Mouse (Mus musculus) ovary, postnatal 36 days (tissue): ENCODE measurements at regions not wholly inside any gene's neighbourhood (a gene's known extent, or its start where the extent isn't known, plus 50 kb on each side); places are given as distances from the start of the nearest gene placed in this dataset.

Experiments used
- DNase-seq: peaks from one replicate; pipeline ENCODE4 v3.0.0; 2022; ENCODE audit warnings: low spot score, mixed read lengths

DNA sequence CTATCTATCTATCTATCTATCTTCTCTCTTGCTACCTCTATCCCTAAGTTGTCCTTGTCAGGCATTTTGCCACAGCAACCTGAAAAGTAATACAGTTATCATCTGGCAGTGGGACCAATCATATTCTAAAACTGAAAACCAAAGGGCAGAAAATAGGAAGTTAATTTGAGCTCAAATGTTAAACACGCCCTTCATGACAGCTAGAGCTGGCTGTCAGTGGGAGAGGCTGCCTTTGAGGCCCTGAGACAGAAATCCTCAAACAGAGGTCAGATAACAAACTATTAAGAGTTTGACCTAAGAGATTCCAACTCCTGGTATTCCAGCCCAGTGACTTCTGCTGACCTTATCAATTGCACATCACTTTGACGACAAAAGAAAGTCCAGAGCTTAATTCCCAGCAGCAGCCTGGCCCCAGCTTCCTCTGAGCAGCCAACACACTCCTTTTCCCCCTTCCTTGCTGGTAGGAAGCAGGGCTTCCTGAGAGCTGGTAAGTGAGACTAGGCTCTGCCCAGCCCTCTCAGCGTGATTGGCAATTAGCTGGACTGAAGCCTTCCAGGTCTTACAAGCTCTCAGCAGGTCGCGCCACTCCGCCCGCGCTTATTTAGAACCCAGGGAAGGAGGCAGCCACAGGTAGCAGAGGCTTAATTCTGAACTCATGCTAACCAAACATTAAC is 250.0 kb downstream of the Sec61b start:
- no peak for DNase-seq

DNA sequence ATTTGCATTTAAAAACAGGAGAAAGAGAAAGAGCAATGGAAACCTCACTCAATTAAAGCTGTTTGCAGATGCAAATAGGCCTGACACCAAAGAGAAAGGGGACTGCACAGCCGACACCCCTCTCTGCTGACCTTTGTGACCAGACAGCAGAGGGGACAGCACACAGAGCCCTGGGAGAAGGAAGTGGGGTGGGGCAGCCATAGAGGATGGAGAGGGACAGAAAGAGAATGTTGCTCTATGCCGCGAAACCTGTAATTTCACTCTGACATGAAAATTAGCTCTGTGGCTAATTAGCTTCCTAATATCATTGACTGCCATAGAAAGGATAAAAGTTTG is 250.5 kb downstream of the Sec61b start:
- no peak for DNase-seq

DNA sequence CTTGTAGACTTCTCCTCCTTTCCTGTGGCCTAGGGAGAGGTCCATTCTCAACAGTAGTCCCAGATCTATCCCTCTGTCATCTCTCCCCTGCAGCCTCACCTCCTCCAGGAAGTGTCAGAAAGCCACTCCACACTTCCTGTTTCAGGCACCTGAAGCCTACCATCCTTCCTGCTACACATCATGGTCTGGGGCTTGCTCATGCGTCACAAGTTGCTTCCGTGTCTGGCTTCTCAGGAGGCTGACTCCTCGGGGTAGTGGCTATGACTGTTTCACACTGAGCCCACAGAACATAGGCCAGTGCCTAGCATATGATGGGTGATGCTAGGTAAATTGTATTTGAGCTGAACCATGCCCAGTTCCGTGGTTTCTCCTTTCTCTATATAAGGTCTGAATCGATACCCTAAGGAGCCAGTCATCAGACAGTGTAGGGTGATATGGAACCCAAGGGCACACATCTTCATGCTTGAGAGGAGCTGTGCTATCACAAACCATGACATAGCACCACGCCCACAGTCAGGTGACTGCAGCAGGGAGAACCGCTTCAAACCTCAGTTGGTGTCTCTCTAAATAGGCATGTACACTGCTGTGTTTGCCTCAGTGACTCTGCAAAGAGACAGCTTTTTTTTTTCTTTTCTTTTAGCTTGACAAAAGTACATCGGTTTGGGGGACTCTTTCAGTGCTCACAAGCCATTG is 272.2 kb downstream of the Sec61b start:
- no peak for DNase-seq

DNA sequence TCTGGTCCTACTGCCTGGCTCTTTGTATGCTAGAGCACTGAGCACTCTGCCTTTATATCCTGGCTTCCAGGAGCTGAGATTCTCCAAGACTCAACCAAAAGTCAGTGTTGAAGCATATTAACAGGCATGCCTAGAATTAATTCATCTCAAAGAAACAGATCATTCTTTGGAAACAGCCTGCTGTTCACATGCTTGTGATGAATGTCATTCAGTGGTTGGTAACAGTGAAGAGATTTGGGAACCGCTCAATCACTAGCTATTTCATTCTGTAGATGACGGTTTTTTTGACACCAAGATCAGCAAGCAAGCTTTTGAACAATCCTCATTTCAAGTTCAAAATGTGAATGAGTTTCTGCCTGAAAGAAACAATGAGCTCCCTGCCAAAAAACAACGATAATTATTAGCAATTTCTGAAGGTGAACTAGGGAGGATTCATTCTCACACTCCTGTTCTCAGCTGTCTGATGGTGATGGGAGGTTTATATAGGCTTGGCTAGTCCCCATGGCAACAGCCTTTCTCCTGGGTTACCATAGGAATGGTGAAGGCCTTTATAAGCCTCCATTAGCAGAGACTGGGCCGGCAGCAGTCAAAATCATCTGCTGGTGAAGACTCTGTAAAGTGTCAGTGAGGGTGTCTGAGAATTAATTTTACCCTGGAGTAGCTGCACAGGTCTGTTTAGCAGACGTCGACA is 272.6 kb upstream of the Nr4a3 start:
- DNase-seq, result no peak

DNA sequence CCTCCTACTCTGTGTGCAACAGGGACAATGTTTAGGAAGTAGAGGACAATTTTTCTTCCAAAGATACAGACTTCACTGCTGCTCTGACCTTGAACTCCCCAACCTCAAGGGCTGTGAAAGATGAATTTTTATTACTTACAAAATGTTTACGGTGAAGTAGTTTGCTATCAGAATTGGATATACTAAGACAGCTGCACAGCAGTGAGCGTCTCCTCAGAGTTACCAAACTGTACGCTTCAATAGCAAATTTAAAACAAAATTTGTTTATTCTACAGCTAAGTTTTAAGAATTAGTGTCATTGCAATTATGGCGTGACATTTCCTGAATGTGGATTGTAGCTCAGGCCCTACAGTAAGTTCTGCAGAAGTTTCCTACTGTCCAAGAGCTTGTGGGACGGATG is 270.3 kb upstream of the Nr4a3 start:
- no peak for DNase-seq

DNA sequence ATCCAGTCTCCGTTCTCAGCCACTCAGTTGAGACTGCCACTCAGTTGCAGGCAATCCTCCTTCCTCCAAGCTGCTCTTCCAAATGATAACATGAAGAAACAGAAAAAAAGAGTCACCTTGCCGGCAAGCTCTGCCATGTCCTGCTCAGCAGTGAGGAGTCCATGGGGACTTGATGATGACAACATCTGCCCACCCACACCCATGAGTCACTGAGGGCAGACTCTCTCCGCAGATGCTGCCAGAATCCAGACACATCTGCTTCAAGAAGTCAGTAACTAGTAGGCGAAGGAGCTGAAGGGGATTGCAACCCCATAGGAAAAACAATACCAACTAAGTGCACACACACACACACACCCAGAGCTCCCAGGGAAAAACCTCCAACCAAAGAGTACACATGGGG is 263.9 kb upstream of the Nr4a3 start:
- no peak for DNase-seq

DNA sequence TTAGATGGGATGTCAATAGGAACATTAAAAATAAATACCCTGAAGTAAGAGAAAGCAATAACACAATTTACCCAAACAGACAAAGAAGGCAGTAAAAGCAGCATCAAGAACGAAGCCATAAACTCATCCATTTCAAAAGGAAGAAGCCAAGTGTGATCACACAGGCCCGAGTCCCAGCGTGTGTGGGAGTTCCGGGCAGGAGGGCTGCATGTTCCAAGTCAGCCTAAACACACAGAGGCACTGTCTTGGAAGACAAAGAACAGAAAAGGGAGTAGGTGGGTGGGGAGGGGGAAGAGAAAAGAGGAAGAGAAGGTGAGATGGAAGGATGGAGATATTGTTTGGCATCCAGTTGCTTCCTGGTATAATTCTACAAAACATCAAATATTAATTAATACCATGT is 248.0 kb upstream of the Nr4a3 start:
- DNase-seq, result no peak

DNA sequence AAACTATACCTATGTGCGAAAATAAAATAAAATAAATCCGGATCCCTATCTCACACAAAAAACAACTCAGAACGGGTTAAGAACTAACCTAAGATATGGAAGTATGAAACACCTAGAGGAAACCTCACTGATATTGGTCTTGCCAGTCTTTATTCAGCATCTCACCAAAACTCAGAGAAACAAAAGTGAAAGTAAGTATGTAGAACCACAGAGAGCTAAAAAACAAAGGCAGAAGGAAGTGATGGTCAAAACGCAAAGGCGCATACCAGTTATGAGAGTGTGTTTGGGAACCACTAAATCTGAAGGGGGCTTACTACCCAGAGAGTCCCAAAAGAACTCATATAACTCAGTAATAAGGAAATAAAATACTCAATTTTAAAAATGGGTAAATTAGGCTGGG is 245.8 kb upstream of the Nr4a3 start:
- no peak for DNase-seq

DNA sequence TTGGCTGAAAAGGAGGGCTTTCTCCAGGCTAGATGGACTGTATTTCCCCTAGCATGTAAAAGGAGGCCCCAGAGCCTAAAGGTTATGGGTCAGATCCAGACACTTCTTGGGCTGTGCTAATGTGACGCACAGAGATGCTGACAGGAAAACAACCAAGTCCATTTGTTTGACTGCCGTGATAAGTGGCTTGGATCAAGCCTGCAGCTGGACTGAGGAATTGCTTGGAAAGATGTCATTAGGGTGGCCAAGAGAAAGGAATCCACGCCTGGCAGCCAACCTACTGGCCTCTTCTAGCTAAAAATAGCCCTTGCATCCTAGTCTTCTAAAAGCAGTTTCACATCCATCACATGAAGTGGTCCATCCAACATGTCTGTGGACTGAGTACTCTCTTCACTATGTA is 241.8 kb upstream of the Nr4a3 start:
- no peak for DNase-seq

DNA sequence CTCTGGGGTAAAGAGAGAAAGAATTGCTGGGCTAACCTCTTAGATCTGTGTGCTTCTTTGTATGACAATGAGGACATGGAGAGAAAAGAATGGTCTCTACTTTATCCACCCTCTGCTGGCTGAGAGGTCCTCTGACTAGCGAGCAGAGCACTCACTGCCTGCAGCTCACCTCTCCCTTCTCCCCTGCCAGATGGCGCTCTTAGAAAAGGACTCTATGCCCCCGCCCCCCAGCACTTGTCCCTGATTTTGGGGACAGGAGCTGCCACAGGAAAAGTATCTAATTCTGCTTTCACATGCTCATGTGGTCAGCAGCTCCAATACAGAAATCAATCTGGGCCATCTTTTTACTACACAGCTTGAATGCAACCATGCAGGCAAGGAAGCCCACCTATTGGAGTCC is 237.1 kb upstream of the Nr4a3 start:
- DNase-seq, result no peak

DNA sequence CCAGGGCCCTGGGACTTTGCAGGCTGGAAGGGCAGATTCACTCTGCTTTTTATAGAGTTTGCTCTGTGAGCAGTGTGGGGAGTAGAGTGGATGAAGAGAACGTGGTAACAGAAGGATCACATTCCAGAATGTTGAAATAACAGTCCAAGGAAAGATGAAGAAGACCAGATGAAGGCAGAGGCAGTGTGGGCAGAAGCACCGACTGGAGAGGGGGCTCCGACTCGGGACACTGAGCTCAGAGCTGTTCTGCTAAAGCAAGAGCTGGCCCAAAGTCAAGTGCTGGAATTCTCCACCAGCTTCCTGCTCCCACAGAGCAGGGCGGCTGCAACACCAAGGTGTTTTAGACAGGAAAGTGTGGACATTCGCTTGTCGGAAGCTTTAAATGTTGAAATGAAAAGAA is 230.9 kb upstream of the Nr4a3 start:
- DNase-seq, result no peak

DNA sequence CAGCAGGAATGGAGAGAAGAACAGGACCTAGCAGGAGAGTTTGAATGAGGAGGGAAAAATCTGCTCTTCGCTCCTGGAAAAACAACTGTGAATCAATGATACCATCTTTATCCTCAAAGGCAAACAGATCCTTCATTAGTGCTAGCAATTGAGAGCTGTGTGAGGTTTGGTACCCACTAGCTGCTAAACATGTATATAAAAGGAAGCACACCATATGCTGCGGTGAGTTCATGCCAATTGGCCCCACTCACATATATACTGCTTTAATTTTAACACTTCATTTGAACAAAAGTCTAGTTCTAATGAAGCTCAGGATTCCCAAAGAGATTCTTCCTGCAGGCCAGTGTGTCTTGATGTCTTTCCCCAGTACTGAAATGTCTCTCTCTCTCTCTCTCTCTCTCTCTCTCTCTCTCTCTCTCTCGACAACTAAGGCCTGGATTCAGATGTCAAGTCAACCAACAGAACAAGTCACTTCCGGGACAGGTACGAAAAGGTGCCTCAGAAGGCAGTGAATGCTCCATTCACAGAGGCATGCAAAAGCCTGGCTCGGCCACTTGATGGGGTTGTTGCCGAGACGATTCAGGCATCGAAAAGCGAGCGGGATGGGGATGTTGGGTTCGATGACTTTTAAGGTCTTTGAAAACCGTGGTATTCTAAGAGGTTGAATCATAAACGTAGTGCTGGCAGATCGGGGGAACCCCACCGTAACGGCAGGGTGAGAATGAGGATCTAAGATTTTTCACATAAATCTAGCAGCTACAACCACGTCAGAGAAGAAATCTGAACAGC is 226.4 kb upstream of the Nr4a3 start:
- no peak for DNase-seq

DNA sequence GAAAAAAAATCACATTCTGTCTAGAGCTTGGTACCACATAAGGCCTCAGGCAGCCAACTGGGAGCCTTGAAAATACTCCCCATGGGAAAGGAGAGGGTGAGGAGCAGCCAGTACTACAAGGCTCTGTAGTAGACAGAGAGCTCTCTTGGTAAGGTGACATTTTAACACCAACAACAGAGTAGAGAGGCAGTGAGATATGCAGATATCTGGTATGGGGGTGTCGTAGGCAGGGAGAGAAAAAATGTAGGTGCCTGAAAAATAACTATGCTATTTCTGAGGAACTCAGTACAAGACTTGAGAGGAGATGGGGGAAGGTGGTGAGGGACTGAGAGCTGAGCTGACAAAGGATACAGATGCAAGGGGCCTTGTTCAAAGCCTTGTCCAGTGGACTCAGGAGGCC is 224.4 kb upstream of the Nr4a3 start:
- DNase-seq, result no peak

DNA sequence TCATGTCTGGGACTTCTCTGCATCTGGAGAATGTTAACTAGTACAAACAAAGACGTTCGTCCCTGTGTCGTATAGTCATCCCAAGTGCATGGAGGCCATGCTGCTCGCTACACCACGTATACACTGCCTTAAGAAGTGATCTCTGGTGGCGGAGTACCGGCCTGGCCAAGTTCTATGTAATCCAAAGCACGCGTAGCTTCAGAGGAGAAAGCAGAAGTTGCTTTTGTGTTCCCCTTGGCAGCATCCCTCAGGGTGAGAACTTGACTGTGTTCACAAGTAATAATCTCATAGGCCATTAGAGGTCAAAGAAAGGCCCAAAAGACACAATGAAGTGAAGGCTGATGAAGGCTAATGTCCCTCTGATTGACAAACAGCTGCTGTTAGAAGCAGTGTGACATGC is 221.7 kb upstream of the Nr4a3 start:
- no peak for DNase-seq

DNA sequence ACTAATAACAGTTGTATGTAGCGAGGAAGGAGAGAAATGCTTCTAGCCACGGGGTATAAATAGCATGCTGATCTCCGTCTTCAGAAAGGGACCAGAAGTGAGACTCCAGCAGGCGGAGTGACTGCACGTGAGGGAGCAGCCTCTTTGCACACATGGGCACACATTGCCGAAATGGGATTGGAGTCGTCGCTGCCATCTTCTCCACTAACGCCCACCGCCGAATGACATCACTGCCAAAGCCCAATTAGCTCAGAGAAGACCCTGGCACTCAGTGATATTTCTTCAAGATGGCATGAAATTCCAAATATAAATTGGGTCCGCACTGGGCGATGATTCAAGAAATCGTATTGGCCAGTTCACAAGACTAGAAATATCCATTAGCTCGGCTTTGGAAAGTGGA is 220.9 kb upstream of the Nr4a3 start:
- no peak for DNase-seq

DNA sequence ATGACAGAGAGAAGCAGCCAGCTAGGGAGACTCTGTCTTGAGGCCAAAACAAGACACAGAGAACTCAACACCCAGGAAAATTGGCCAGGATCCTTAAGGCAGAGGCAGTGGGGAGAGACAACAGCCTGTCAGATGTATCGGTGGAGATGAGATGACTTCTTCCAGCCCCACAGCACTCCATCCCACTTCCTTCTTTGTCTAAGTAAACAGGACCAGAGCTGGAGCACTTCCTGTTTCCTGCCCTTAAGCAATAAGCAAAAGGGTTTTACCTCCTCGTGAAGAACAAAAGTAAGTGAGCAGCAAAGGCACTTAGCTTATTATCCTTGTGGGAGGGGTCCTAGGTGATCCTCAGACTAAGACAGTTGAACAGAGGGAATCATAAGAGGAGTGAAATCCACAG is 212.0 kb upstream of the Nr4a3 start:
- DNase-seq, result no peak

DNA sequence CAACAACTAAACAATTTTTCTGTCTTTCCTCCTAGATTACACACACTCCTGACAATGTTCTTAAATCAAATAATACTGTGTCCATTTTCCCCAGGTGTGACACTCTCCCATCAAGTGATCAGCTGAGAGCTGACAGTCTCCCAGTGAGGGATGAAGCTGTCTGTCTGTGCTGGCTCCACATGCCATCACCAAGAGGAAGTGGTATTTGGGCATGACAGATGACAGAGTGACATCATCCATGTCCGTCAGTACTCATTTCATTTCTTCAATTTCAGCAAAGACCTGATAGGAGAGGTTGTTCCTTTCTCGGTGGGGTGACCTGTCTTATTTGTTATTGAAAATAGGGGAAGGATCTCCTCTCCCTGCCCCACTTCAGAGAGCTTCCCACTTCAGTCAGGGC is 206.5 kb upstream of the Nr4a3 start:
- DNase-seq, result no peak

DNA sequence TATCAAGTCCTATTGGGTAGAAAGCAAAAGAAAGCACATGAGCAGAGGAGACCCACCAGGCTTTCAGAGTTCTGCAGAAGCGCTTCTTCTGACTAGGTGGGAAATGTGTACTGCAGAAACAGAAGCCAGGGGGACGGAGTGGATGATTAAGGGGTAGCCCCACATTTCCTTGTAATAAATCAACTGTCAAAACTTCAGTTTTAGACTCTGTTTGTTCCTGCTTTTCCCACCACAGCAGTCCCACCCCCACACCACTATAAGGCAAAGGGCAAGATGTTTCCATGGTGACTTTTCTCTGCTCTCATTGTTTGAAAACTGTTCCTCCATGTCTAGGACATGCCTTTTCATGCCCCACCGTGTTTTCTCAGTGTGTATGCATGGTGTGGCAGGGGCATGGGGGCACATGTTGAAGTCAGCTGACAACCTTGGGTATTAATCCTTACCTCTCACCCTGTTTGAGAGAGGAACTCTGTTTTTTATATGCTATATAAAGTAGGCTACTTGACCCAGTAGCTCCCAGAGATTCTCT is 202.8 kb upstream of the Nr4a3 start:
- DNase-seq, result no peak

DNA sequence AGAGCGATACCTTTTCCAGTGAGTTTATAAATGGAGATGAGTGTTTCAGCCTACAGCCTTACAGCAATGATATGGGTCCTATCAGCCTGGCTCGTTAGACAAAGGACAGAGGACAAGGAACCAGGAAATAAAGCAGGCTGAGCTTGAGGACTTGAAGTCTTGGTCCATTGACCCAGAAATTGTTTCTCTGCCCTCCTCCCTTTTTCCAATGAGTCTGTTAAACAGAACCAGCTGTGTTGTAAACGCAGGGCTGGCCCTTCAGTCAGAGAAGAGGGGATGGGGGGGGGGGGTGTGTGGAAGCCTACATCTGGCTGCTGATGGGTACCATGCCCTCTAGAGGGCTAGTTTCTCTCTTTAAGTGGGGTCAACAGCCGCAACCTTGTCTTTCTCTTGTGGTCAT is 199.7 kb upstream of the Nr4a3 start:
- DNase-seq, result no peak

DNA sequence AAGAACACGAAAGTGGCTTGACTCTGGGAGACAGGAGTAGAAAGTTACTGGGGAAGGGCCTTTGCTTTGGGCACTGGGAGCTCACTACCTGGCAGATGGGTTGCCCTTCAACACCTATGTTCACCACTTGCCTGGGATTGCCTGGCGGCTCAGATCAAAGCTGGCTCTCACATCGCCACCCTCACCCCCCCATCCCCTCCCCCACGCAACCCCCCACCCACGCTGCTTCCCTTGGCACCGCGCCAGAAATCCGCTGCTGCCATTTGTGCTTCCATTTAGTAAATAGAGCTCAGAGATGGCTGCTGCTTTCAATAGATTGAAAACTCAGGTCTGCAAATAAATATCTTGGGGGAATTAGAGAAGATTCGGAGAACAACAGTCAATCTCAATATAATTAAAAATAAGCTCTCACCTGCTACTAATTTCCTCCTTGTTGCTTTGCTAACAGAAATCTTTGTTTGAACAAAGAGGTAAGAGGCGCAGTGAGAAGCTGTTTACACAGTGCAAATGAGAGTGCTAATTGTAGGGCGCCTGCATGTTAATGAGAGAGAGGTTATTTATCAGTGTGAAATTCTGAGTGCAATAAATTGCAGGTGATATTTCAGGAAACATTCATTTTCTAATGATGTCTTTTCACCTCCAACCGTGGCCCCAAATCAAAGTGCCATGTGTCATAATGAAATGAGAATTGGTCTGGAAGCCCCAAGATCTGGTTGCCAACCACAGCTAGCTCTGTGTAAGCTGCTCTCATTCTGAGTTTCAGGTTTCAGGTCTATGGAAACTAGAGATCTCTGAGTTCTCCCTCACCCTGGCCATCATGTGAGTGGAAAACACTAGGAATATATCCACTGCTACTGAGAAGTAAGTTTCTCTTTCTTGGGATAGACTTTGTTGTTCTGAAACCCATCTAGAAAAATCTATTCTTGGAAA is 198.3 kb upstream of the Nr4a3 start:
- DNase-seq, result no peak

DNA sequence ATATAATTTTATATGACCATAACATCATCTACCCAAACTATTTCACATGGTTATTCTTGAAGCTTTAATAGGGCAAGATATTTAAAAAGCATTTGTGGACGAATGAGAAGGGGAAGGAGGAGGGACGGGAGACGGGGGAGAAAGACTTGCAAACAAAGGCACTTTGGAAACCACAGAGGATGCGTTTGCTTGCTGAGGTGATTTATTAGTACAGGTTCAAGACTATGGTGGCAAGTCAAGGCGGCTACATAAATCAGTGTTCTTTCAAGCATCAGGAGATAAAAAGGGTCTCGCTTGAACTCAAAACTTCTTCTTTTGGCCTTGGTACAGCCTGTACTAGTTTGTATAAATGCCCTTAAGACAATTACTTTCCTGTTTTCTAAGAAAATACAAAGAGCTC is 183.8 kb upstream of the Nr4a3 start:
- no peak for DNase-seq
